Mouse (Mus musculus) stomach, postnatal 0 days (tissue): ENCODE data around the gene Foxa3. TPM values are rescaled to one million over a fixed set of nuclear protein-coding genes. Genes with fewer than 3 reads are reported as not detected.

Experiments used
- ATAC-seq: fragments of 200-750 bp; cut with Nextera tagmentation; 2 replicates; pipeline ENCODE4 v1.8.0; 2017; ENCODE audit not compliant: low FRiP score, low TSS enrichment
- DNase-seq: peaks from one replicate; pipeline ENCODE4 v3.0.0-alpha.2; 2016; ENCODE audit warnings: low spot score
- H3K27ac ChIP-seq: fragments of 300-500 bp; sonication (generic); replicated peaks from 2 replicates; pipeline ENCODE4 v1.5.1; 2014; ENCODE audit warnings: mild to moderate bottlenecking, control low read depth
- H3K27me3 ChIP-seq: fragments of 300-500 bp; sonication (generic); 2 replicates; pipeline ENCODE4 v1.6.1; 2014; ENCODE audit warnings: low read length; ENCODE audit not compliant: control insufficient read depth, insufficient read depth
- H3K36me3 ChIP-seq: fragments of 300-500 bp; sonication (generic); 2 replicates; pipeline ENCODE4 v1.6.1; 2014; ENCODE audit warnings: low read length, mixed read lengths; ENCODE audit not compliant: control insufficient read depth, insufficient read depth
- H3K4me1 ChIP-seq: fragments of 300-500 bp; sonication (generic); replicated peaks from 2 replicates; pipeline ENCODE4 v1.6.1; 2014; ENCODE audit warnings: antibody characterized with exemption; ENCODE audit not compliant: control insufficient read depth, insufficient read depth
- H3K4me2 ChIP-seq: fragments of 300-500 bp; sonication (generic); replicated peaks from 2 replicates; pipeline ENCODE4 v1.6.1; 2014; ENCODE audit warnings: low read depth, mild to moderate bottlenecking, control low read depth, moderate library complexity
- H3K4me3 ChIP-seq: fragments of 300-500 bp; sonication (generic); 2 replicates; pipeline ENCODE4 v1.5.1; 2014; ENCODE audit warnings: low read depth, low read length, control low read depth
- H3K9ac ChIP-seq: fragments of 300-500 bp; sonication (generic); 2 replicates; pipeline ENCODE4 v1.6.1; 2014; ENCODE audit warnings: mild to moderate bottlenecking, low read length, control low read depth, mixed read lengths
- H3K9me3 ChIP-seq: fragments of 300-500 bp; sonication (generic); 2 replicates; pipeline ENCODE4 v1.6.1; 2016; ENCODE audit warnings: low read length; ENCODE audit not compliant: control insufficient read depth
- CTCF ChIP-seq: IDR thresholded peaks from 2 replicates; pipeline ENCODE4 v1.5.1; 2016; ENCODE audit warnings: antibody characterized with exemption, low read depth, mild to moderate bottlenecking, moderate library complexity
- EP300 ChIP-seq: optimal IDR thresholded peaks from 2 replicates; pipeline ENCODE3; 2016; ENCODE audit warnings: antibody characterized with exemption
- WGBS: fragments of 180-500 bp; shearing (Covaris S2); extraction: QIAGEN DNeasy Blood & Tissue Kit; methylation state at CpG from one replicate; pipeline ENCODE4 v1.1.7; 2014; 5-methylcytosine and 5-hydroxymethylcytosine counted together
- polyA plus RNA-seq: library from polyadenylated mRNA; unstranded; fragments of >200 nt; fragmentation: Nextera tagmentation; extraction: Ambion mirVana; gene quantifications from 2 replicates; pipeline ENCODE4 v1.2.1, GENCODE M21; 2015

Gene Foxa3
- polyA plus RNA-seq, 1 experiment from 2014 or later, result 39.2 TPM

- Histone ChIP-seq H3K36me3 (no peaks in the 10 kb centered on the region), H3K4me2 (no peak overlapping the region), H3K9ac (no peak overlapping the region), H3K27me3 (no peaks in the 10 kb centered on the region; the same call in 1 of the 2 replicates), H3K4me1 (no peaks in the 10 kb centered on the region), H3K27ac (no peak overlapping the region), H3K4me3 (peak overlapping the region; percentile 4; the same call in 1 of the 2 replicates), H3K9me3 (no peaks in the 10 kb centered on the region)
- ATAC-seq (peak; percentile 43; the same call in 1 of the 2 replicates), DNase-seq (no peak)
- 51% methylated on average over 13 of the region's 13 CpGs for WGBS
- no peak for TF ChIP-seq EP300
- no peak for TF ChIP-seq CTCF
Observed at GRCm38 (mm10) chr7:19065896-19066295, 42.6 kb upstream of the Foxa3 start.

DNA sequence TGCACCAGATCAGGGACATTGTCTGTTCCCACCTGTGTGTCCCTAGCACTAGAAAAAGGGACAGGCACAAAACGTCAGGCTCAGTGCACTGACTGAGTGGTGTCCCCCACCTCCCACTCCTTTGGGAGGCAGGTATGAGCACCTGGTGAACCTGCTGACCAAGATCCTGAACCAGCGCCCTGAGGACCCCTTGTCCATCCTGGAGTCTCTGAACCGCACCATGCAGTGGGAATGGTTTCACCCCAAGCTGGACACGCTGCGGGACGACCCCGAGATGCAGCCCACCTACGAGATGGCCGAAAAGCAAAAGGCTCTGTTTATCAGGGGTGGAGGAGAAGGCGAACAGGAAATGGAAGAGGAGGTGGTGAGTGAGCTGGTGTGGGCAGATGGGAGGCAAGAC, 34.1 kb upstream of the Foxa3 start:
- no peak overlapping the region for H3K27ac ChIP-seq
- no peaks in the 10 kb centered on the region for H3K4me1 ChIP-seq
- no peak overlapping the region for H3K9ac ChIP-seq
- WGBS, result 81% methylated on average over 10 of the region's 10 CpGs
- ATAC-seq (no peak), DNase-seq (no peak)
- H3K36me3 ChIP-seq, result no peaks in the 10 kb centered on the region
- H3K9me3 ChIP-seq, result no peaks in the 10 kb centered on the region
- H3K27me3 ChIP-seq, result no peaks in the 10 kb centered on the region
- no peak overlapping the region for H3K4me2 ChIP-seq
- no peak overlapping the region for H3K4me3 ChIP-seq
- TF ChIP-seq CTCF (no peak), EP300 (no peak)

- no peaks in the 10 kb centered on the region for H3K27me3 ChIP-seq
- WGBS, result 84% methylated on average over 8 of the region's 8 CpGs
- peaks cover 5% of the 10 kb centered on the region for H3K36me3 ChIP-seq
- no peak overlapping the region for H3K4me2 ChIP-seq
- no peak overlapping the region for H3K27ac ChIP-seq
- H3K4me3 ChIP-seq, result no peak overlapping the region
- no peak for TF ChIP-seq CTCF
- TF ChIP-seq EP300, result no peak
- ATAC-seq (no peak), DNase-seq (no peak)
- no peaks in the 10 kb centered on the region for H3K4me1 ChIP-seq
- H3K9ac ChIP-seq, result no peak overlapping the region
- H3K9me3 ChIP-seq, result no peaks in the 10 kb centered on the region
Observed at GRCm38 (mm10) chr7:19055108-19055507, 31.8 kb upstream of the Foxa3 start.

DNA sequence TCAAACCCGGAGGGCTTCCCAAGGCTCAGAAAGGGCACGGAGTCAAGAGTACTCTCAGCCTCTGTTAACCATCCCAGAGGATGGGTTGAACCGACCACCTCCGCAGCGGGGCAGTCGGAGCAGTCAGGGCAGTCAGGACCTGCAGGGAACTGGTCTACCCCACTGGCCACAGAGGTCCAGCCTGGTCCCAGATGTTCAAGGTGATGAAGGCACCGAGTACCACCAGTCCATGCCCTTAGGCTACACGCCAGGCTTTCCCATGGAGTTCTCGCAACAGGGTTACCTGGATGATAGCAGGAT, 31.4 kb upstream of the Foxa3 start:
- H3K4me2 ChIP-seq, result no peak overlapping the region
- H3K27me3 ChIP-seq, result no peaks in the 10 kb centered on the region
- no peaks in the 10 kb centered on the region for H3K4me1 ChIP-seq
- 73% methylated on average over 9 of the region's 9 CpGs for WGBS
- H3K9me3 ChIP-seq, result no peaks in the 10 kb centered on the region
- peaks cover 7% of the 10 kb centered on the region for H3K36me3 ChIP-seq
- DNase-seq, result no peak
- peak; percentile 9; the same call in 1 of the 2 replicates for ATAC-seq
- H3K27ac ChIP-seq, result no peak overlapping the region
- no peak overlapping the region for H3K4me3 ChIP-seq
- H3K9ac ChIP-seq, result no peak overlapping the region
- TF ChIP-seq CTCF (no peak), EP300 (no peak)

- no peak within 1 kb of the TSS for H3K9ac ChIP-seq
- DNase-seq (peak; percentile 67), ATAC-seq (peak; percentile 40)
- H3K4me1 ChIP-seq, result no peaks in the 10 kb centered on the region
- no peak within 1 kb of the TSS for H3K4me2 ChIP-seq
- no peak for TF ChIP-seq EP300
- peak; percentile 75 for TF ChIP-seq CTCF
- H3K27me3 ChIP-seq, result no peaks in the 10 kb centered on the region
- H3K9me3 ChIP-seq, result no peaks in the 10 kb centered on the region
- peaks cover 11% of the 10 kb centered on the region for H3K36me3 ChIP-seq
- 31% methylated on average over 33 of the region's 33 CpGs for WGBS
- no peak within 1 kb of the TSS for H3K4me3 ChIP-seq
- H3K27ac ChIP-seq, result no peak within 1 kb of the TSS
Observed at GRCm38 (mm10) chr7:19054047-19054776, 30.9 kb upstream of the Foxa3 start, which contains the start of gene Rsph6a. Gene Rsph6a (plus strand): TSS chr7:19054690.

GRCm38 (mm10) chr7:19053136-19053532, 29.8 kb upstream of the Foxa3 start:
- H3K27ac ChIP-seq, result no peak overlapping the region
- no peaks in the 10 kb centered on the region for H3K9me3 ChIP-seq
- H3K4me1 ChIP-seq, result no peaks in the 10 kb centered on the region
- DNase-seq (no peak), ATAC-seq (no peak)
- WGBS, result 85% methylated on average over 7 of the region's 7 CpGs
- no peak for TF ChIP-seq CTCF
- no peak for TF ChIP-seq EP300
- no peak overlapping the region for H3K9ac ChIP-seq
- peaks cover 16% of the 10 kb centered on the region for H3K36me3 ChIP-seq
- H3K27me3 ChIP-seq, result no peaks in the 10 kb centered on the region
- no peak overlapping the region for H3K4me3 ChIP-seq
- no peak overlapping the region for H3K4me2 ChIP-seq
